Mouse (Mus musculus): ENCODE results near the gene Dlk2. TPM values are rescaled to one million over a fixed set of nuclear protein-coding genes. Genes with fewer than 3 reads are reported as not detected.

The Dlk2 gene
- total RNA-seq, 2 experiments from 2014 or later = not detected

- H3K27ac ChIP-seq = no peak overlapping the region
- H3K4me3 ChIP-seq = no peak overlapping the region
- intact Hi-C loops (cut with DNase I) = no loop called here
- DNase-seq = no peak
- no peak for TF ChIP-seq CTCF (IDR thresholded peaks at IDR 0.05)
These were observed 9.7 kb downstream of the Dlk2 start for GRCm38 (mm10) chr17:46306956-46307355.

DNA sequence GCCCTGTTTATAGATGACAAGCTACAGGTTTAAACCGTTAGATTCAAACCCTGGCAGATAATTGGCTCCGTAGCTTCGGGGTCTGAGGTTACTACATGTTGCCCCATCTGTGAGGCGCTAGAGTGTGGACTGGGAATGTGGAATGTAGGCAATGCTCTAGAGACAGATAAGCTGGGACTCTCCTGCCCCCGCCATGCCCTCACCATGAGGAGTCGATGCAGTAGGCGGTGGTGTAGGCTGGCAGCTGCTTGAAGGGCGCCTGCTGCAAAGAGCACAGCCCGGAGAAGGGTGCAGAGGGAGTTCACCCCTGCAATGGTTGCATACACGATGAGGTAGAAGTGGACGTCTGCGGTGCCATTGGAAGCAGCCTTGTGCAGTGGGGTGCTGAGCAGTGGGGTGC lies 12.6 kb downstream of the Dlk2 start:
- H3K27ac ChIP-seq = no peak overlapping the region
- intact Hi-C loops (cut with DNase I) = no loop called here
- no peak overlapping the region for H3K4me3 ChIP-seq
- no peak for DNase-seq
- no peak for TF ChIP-seq CTCF (IDR thresholded peaks at IDR 0.05)

- H3K27ac ChIP-seq = no peak overlapping the region
- intact Hi-C loops (cut with DNase I) = no loop called here
- no peak for DNase-seq
- H3K4me3 ChIP-seq = no peak overlapping the region
- TF ChIP-seq CTCF (IDR thresholded peaks at IDR 0.05) = no peak
These were observed 13.3 kb downstream of the Dlk2 start for GRCm38 (mm10) chr17:46310515-46310914.

GRCm38 (mm10) chr17:46313135-46313715 lies 16.0 kb downstream of the Dlk2 start:
- no peak for DNase-seq
- intact Hi-C loops (cut with DNase I) = no loop called here
- H3K27ac ChIP-seq = no peak overlapping the region
- H3K4me3 ChIP-seq = no peak overlapping the region
- no peak for TF ChIP-seq CTCF (IDR thresholded peaks at IDR 0.05)

- no peak for TF ChIP-seq CTCF (IDR thresholded peaks at IDR 0.05)
These were observed 18.6 kb downstream of the Dlk2 start for GRCm38 (mm10) chr17:46315813-46316212.

DNA sequence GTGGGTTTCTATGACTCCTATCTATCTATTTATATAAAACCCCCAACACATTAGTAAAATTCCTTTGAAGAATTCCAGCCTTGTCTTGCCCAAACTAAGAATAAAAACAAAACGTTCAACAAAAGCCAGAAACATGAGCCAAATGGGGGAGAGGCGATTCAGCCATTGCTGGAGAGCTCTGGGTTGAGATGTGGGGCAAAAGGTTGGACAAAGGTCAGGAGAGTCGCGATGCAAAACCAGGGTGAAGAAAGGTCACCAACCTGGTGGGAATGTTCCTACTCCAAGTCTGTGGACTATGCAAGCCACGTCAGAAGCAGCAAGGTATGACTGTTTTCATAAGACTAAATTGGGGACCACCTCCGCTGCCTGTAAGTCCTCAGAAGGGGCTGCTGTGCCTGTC lies 23.3 kb downstream of the Dlk2 start:
- Histone ChIP-seq H3K27ac (no peak overlapping the region), H3K4me3 (no peak overlapping the region)
- no peak for DNase-seq
- TF ChIP-seq CTCF (IDR thresholded peaks at IDR 0.05) = no peak
- intact Hi-C loops (cut with DNase I) = no loop called here

More at GRCm38 (mm10) chr17:46315813-46316212, 18.6 kb downstream of the Dlk2 start:
- intact Hi-C loops (cut with DNase I) = no loop called here
- no peak for DNase-seq
- Histone ChIP-seq H3K4me3 (no peak overlapping the region), H3K27ac (no peak overlapping the region)

- no peak overlapping the region for H3K4me3 ChIP-seq
- intact Hi-C loops (cut with DNase I) = no loop called here
- peak overlapping the region; percentile 35; the same call in 1 of the 2 replicates for H3K27ac ChIP-seq
- DNase-seq = no peak
- TF ChIP-seq CTCF (IDR thresholded peaks at IDR 0.05) = no peak
These were observed 25.0 kb downstream of the Dlk2 start for GRCm38 (mm10) chr17:46322046-46322823.

- intact Hi-C loops (cut with DNase I) = no loop called here
- no peak for TF ChIP-seq CTCF (IDR thresholded peaks at IDR 0.05)
- Histone ChIP-seq H3K27ac (peak overlapping the region; percentile 95), H3K4me3 (peak overlapping the region; percentile 72)
- no peak for DNase-seq
These were observed 30.2 kb downstream of the Dlk2 start for GRCm38 (mm10) chr17:46327413-46327905.

- DNase-seq = peak; percentile 97
- intact Hi-C loops (cut with DNase I) = no loop called here
- peak; percentile 51 for TF ChIP-seq CTCF (IDR thresholded peaks at IDR 0.05)
- H3K27ac ChIP-seq = peak within 1 kb of the TSS; percentile 95
- peak within 1 kb of the TSS; percentile 72 for H3K4me3 ChIP-seq
These were observed 30.8 kb downstream of the Dlk2 start, which contains the start of gene Abcc10 for GRCm38 (mm10) chr17:46327906-46328534. Abcc10 (minus strand) TSS chr17:46328352.

- TF ChIP-seq CTCF (IDR thresholded peaks at IDR 0.05) = no peak
- Histone ChIP-seq H3K4me3 (peak overlapping the region; percentile 72), H3K27ac (peak overlapping the region; percentile 95)
- no peak for DNase-seq
- intact Hi-C loops (cut with DNase I) = no loop called here
These were observed 31.5 kb downstream of the Dlk2 start for GRCm38 (mm10) chr17:46328723-46329122.

DNA sequence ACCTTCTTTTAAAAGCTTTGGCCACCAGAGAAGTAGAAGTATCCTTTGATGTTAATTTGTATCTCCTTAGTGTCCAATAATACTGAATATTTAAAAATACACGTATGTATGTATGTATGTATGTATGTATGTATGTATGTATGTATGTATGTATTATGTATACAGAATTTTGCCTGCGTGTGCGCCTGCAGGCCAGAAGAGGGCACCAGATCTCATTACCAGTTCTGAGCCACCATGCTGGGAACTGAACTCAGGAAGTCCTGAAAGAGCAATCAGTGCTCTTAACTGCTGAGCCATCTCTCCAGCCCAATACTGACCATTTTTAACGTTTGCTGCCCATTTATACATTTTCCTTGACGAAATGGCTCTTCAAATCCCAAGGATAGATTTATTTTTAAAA lies 39.3 kb downstream of the Dlk2 start:
- DNase-seq = no peak
- Histone ChIP-seq H3K4me3 (no peak overlapping the region), H3K27ac (no peak overlapping the region)
- intact Hi-C loops (cut with DNase I) = no loop called here
- peak; percentile 54 for TF ChIP-seq CTCF (IDR thresholded peaks at IDR 0.05)

DNA sequence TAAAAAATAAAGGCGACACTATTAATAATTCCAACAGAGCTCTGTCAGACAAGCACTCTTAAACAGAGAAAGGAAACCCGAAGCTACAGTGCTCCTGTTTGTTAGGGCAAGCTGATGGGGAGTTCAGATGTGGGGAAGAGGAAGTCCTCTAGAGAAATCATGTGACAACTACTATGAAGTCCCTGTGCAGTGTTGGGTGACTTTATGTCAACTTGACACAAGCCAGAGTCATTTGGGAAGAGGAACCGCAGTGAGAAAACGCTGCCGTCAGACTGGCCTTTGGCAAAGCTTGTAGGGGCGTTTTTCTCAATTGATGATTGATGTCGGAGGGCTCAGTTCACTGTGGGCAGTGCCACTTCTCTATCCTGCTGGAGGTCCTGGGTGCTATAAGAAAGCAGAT lies 44.0 kb downstream of the Dlk2 start:
- H3K27ac ChIP-seq = no peak overlapping the region
- no peak for TF ChIP-seq CTCF (IDR thresholded peaks at IDR 0.05)
- H3K4me3 ChIP-seq = no peak overlapping the region
- no peak for DNase-seq
- intact Hi-C loops (cut with DNase I) = no loop called here
